Mouse (Mus musculus): ENCODE measurements at regions not wholly inside any gene's neighbourhood (a gene's known extent, or its start where the extent isn't known, plus 50 kb on each side); places are given as distances from the start of the nearest gene placed in this dataset.

- TF ChIP-seq GATA1 (IDR thresholded peaks at IDR 0.05; ENCODE audit: borderline replicate concordance, low read length) (no peak), FLI1 (IDR thresholded peaks at IDR 0.05; ENCODE audit: low read length) (no peak)
Observed at GRCm38 (mm10) chr1:35457591-35457990, 607.8 kb downstream of the Plekhb2 start.

Measured in megakaryocyte, embryonic 14.5 days (primary cell).